Mouse (Mus musculus): Measurements from ENCODE around the gene Rfc5.

DNA sequence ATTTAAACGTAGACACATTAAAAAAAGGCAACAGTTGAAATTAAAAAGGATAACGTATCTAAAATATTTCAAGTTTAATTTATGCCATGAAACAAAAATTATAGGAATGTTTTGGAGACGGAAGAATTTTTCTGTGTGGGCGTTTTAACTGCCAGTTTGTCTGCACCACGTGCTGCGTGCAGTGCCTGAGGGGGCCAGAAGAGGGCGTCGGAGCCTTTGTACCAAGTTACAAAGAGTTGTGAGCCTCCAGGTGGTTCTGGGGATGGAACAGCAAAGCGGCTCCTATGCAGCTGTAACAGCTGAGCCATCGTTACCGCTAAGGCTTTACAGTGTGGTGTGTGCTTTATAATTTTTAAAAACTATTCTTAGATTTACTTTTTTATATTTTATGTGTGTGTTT lies 30.1 kb downstream of the Rfc5 start:
- TF ChIP-seq MYOG (IDR thresholded peaks at IDR 0.05; ENCODE audit: control insufficient read depth in 1 of 3, insufficient read depth in 1 of 3, insufficient read length in 2 of 3, low read depth in 2 of 3) (no peak), MYOD1 (IDR thresholded peaks at IDR 0.05; ENCODE audit: control insufficient read depth in 1 of 3, insufficient read length in 2 of 3, low read depth in 2 of 3) (no peak), TCF3 (IDR thresholded peaks at IDR 0.05; ENCODE audit: insufficient read length, low read depth) (no peak), USF1 (IDR thresholded peaks at IDR 0.05; ENCODE audit: low read depth) (peak; percentile 81), POLR2A (IDR thresholded peaks at IDR 0.05; ENCODE audit: insufficient read length, low read depth) (no peak), SRF (IDR thresholded peaks at IDR 0.05; ENCODE audit: control insufficient read depth, insufficient read length, low read depth) (no peak), MAX (IDR thresholded peaks at IDR 0.05; ENCODE audit: low read depth) (no peak), REST (IDR thresholded peaks at IDR 0.05; ENCODE audit: insufficient read depth, insufficient read length) (no peak), POLR2AphosphoS2 (IDR thresholded peaks at IDR 0.05; ENCODE audit: insufficient read length, low read depth) (no peak), TCF12 (IDR thresholded peaks at IDR 0.05; ENCODE audit: insufficient read depth, poor library complexity, severe bottlenecking) (no peak)
